Mouse (Mus musculus) thymus, adult 2 months (tissue): ENCODE data around the gene Sun2.

ENCODE experiments used
- CTCF ChIP-seq: fragments of 200-500 bp; IDR thresholded peaks from 2 replicates; pipeline ENCODE4 v1.5.1; 2012; ENCODE audit warnings: mild to moderate bottlenecking, control low read depth, low read length, moderate library complexity, borderline replicate concordance; ENCODE audit not compliant: control insufficient read depth, poor library complexity, insufficient read depth; ENCODE audit errors: extremely low read depth
- POLR2A ChIP-seq: fragments of 200-500 bp; IDR thresholded peaks from 2 replicates; pipeline ENCODE4 v1.6.1; 2012; ENCODE audit warnings: mild to moderate bottlenecking, low read length, control low read depth, moderate library complexity; ENCODE audit not compliant: control insufficient read depth, poor library complexity, insufficient read depth; ENCODE audit errors: extremely low read depth

DNA sequence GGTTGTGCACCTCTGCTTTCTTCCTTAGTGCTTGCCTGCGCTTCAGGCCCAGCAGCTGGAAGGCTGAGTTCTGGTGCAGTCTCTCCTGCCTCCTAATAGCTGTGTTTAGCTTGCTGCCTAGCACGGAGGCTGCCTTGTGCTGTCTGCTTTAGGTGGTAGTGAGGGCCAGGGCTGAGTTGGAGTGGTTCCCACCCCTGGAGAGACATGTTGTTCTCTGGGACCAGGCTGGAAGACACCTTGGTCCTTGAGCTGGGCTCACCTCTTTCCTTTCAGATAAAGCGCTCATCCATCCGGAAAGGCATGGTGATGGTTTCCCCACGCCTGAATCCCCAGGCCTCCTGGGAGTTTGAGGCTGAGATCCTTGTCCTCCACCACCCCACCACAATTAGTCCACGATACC lies 25.6 kb downstream of the Sun2 start:
- TF ChIP-seq POLR2A (no peak), CTCF (no peak)
